Mouse (Mus musculus) thymus, adult 18-20 months (tissue): ENCODE measurements around the gene Med25.
"Not testable (repeated sequence)": the region's sequence is repeated elsewhere in the genome, so short reads cannot be mapped to it uniquely, and the experiment has no call there.

Source experiments
- DNase-seq, 2 experiments: peaks; one replicate each; pipeline ENCODE4 v3.0.0; 2022; ENCODE audit warnings: mixed read lengths in 2 of 2

The Med25 gene

DNA sequence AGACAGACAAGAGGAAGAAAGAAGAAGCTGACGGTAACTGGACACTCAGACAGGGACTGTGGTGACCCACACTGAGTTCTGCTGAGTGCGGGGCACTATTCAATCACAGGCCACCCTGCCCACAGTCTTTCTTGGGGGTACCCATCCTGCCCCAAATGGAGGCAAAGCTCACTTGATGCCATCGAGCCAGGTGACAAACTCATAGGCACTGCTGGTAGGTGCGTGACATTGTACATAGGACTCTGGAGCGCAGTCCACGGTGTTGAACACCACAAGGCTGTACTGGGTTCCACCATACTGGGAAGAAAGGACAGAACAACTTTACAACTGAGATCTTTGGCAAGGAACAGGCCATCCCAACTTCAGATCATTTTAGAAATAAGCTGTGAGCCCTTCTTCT, 901 bp downstream of the Med25 start:
- DNase-seq = no peak

DNA sequence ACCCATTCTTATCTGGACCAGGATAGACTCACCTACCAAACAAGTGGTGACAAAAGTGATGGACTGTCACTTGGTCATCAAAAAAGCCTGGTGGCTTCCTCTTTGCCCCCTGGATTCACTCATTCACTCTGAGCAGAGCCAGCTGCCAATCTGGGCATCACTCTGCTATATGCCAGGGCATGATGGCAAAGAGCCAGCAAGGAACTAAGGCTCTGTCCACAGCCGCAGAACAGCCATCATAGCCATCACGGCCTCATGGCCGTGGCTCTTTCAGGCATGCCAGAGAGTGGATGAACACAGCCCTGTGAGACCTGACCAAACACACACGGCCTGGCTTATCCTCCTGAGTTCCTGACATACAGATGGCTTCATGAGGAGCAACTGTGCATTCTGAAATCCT, 1.8 kb downstream of the Med25 start:
- DNase-seq = no peak

DNA sequence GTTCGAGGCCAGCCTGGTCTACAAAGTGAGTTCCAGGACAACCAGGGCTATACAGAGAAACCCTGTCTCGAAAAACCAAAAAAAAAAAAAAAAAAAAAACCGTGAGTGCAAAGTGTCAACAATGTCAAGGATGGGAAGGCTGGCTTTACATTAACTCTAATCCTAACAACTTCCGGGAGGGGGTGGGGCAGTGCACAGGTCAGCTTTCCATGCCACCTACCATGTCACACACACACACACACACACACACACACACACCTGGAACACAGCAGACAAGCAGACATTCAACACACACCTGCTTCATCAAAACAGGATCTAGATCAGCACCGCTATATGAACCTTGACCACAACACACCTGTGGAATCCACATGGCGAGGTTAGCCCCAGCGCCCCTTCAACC, 2.3 kb downstream of the Med25 start:
- DNase-seq = no peak

DNA sequence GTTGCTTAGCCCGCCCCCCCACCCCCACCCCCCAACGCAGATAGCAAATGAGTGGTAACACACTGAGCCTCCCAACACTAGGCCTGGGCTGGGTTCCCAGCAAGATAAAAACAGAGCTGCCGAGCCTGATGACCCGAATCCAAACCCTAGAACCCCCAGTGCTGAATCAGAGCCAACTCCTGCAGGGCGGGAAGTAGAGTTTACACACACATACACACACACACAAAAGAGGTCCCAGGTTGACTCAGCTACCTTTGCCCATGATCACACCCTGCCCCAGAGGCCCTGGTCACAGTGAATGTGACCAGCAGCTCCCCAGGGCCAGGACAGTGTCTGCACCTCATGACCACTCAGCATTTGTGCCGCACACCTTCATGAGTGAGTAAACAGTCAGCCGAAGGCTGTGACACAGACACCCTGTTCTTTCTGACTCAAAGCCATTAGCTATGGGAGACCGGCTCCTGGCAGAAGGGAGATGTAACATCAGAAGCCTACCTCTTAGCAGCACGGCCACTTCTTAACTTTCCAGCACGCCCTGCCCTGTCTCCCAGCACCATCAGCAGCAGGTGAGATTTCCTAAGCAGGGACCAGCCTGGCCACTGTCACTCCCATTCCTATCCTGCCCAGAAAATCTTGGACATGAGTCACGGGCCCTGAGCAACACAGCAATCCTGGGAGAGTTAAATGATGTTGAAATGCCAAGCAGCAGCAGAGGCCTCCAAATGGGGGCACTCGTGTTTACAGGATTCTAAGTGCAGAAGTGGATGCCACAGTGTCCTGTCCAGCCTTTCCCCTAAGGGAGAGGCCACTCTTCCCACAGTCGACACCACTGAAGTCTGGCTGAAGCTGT, 4.0 kb downstream of the Med25 start:
- DNase-seq = no peak

DNA sequence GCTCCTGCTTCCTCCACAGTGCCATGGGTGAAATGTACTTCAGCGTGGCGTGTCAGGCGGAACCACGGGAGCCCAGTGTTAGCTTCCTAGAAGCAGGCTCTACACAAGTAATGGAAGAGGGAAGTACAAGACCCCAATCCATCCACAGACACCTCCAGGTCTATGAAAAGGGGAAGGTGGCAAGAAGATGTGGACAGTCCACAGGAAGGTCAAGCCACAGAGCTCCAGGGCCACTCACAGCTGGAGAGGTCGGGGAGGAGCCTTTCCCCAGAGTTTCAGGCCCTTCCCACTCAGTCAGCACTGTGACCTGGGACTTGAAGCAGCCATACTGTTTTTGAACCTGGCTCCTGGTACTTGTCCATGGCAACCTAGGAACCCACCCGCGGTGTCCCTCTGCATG, 5.5 kb downstream of the Med25 start:
- DNase-seq = no peak

DNA sequence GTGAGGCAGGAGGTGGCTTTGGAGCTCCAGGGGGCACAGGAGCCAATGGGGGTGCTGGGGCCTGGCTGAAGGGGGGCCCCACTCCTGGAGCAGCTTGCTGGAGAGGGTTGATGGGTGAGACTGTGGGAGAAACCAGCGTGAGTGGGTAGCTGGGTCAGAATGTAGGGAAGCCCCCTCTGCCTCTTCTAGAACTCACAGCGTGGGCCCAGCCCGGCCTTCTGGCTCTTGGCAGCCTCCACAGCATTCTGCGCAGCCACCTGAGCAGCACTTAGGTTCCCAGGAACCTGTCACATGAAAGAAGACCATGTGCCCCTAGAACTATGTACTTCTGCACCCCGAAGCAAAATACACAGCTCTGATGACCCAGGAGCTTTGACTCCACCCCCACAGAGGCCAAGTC, 7.9 kb downstream of the Med25 start:
- DNase-seq = no peak

DNA sequence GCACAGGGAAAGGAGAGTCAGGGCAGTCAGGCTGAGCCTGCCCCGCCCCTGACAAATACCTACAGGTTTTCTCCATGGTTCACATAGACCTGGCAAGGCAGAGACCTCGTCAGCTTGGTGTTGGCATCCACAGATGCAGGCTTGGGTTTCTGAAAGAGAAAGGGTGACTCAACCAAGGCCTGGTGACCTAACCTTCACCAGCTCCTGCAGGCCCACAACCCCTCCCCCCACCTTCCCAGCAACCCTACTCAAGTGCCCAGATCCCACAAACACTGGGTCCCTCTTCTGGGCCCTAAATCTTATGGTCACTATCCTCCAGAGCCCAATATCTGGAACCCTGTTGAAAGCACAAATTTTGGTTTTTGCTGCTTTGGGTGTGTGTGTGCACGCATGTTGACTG, 9.5 kb downstream of the Med25 start:
- DNase-seq = no peak

DNA sequence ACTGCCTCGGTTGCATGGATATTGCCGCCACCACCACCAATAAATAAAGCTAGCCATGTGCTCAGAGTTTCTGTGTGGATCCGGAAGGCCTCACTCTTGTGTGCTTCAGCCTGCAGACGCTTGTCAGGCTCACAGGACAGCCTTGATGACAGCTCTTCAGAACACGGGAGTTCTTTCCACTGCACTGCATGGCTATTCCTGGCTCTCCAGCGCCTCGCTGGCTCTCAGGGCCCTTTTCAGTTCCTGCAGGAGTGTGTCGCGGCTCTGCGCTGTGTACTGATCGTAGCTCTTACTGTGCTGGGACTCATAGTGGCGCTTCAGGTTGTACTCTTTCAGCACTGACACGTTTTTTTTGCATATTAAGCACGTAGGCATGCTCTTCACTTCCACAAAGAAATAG, 14.7 kb downstream of the Med25 start:
- DNase-seq = no peak

DNA sequence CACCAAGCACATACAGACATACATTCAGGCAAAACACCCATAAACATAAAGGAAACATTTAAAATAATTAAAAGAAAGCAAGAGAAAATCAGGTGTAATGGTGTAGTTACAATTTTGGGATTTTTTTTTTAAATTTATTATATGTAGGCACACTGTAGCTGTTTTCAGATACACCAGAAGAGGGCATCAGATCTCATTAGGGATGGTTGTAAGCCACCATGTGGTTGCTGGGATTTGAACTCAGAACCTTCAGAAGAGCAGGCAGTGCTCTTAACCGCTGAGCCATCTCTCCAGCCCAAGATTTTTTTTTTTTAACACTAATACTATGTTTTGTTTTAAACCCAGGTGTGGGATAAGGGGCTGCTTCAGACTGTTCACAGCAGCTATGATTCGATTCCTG, 20.7 kb downstream of the Med25 start:
- DNase-seq = not testable (repeated sequence)

DNA sequence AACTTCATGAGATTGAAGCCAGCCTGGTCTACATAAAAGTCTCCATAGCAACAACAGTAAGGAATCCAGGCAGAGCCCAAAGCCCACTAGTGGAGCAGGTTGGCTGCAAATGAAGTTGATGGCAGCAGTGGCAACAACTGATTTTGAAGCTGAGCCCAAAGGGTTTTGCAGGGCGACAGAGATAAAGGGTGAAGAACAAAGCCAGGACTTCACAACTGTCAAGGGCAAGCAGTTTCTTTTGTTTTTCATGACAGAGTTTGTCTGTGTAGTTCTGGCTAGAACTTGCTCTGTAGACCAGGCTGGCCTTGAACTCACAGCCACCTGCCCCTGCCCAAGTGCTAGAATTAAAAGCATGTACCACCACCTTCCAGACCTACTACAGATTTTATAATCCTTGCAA, 21.3 kb downstream of the Med25 start:
- DNase-seq = no peak

DNA sequence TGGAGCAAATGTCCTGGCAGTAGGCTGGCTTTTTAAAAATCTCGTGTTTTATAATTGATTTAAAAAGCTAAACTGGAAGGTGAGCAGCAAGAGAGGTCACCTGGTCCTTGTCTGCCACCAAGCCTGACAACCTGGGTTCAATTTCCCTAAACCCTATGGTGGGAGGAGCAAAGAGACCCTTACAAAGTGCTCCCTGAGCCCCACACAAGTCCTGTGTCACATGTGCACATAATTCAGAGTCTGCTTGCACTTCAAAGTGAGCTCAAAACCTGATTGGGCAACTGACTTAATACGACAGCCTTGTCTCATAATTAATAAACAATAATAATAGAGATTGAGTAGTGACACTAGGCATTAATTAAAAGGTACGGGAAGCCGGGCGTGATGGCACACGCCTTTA, 21.9 kb downstream of the Med25 start:
- no peak for DNase-seq

DNA sequence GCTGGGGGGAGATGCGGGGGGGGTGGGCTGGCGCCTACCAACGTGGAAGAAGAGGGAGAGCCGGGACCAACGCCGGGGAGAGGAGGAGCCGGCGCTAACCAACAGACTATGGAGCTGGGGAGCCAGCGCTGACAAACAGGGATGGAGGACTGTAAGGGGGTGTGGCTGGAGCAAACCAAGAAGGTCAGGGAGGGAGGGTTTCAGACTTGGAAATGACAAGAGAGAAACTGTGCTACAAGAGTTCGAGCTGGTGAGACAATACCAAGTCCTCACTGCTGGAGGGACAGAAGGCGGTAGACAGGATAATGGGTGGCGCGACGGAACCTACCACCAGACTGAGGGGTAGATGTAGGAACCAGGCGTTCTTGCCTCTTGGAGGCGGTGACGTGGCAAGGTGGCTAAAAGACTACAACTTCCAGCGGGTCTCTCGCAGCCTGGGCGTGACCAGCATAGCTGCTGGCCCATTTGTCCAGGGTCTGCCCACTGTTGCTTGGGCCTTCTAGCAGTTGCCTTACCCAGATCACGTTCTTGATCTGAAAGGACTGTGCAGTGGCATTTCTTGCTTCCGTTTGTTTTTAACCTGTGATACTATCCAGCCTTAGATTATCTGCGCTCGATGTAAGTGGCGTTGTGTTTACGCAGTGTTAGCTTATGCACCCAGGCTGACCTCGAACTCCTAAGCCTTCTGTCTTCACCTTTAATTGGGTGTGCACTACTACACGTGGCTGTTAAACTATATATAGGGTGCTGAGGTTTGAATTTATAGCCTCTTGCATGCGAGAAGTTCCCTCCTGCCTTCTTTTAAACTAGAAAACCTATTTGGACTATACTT, 22.6 kb downstream of the Med25 start, which contains the start of gene Ptov1:
TSS of gene Ptov1 (minus strand) at position 92 of the 832 bp plus-strand sequence.
- peak; percentile 82 to 89 for DNase-seq

DNA sequence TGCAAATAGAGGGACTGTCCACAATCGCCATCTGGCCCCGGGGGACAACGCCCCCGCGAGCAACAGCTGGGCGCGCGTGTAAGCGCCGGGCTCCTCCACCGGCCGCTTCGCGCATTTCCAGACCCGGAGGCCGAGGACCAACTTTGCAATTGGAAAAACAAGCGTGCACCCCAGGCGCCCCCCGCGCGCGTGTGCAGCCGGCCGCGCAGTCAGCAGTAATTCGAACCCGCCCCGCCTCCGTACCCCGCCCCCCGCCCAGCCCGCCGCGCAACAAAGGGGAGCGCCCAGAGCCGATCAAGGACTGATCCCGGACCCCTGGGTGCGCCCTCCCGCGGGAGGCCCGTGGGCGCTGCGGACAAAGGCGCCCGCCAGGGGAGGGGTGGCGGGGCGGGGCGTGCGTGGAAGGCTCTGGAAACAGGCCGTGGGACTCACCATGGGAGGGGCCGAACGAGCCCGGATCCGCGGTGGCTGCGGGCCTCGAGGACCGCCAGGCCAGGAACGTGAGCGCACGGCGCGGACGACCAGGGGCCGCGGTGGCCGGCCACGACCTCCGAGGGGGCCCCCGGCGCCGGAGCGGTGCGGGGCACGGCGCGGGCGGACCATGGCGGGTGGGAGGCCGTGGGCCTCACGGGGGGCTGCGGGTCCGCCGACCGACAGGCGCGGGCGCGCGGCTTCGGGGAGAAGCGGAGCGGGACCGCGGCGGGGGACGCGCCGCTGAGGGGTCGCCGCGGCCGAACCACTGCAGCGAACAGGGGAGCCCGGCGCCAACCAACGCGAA, 23.4 kb downstream of the Med25 start:
- DNase-seq = peak; percentile 51 to 52

DNA sequence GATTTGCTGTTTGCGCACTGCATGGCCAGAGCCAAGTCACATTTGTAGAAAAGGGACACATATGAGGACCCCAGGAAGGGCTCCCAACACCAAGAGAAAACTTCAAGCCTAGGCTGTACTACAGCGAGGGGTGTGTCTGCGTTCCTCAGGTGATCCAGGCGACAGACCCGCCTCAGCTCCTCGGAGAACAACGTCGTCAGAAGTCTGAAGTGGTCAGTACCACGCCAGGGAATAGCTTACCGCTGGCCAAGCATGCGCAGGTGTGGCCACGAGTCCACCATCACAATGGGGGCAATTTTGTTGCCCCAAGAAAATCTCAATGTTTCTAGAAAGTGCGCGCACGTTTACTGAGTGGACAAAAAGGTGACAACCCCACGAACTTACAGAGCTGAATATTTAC, 24.0 kb downstream of the Med25 start:
- no peak for DNase-seq

DNA sequence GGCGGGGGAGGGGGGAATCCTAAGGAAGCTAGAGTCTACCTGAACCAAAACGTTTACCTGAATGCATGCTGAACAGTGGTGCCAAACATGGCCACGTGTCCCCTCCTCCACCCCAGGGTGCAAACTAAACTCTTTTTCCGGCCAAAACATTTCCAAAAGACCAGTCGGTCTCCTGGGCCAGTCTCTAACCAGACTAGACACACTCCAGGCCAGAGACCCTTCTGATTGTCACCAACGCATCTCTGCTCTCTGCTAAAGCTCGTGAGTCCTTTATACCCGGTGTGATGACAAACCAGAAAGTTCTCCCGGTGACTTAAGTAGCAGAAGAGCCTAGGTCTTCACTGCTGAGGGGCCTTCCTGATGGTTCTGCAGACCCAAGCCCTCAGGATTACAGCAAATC, 24.7 kb downstream of the Med25 start:
- no peak for DNase-seq

DNA sequence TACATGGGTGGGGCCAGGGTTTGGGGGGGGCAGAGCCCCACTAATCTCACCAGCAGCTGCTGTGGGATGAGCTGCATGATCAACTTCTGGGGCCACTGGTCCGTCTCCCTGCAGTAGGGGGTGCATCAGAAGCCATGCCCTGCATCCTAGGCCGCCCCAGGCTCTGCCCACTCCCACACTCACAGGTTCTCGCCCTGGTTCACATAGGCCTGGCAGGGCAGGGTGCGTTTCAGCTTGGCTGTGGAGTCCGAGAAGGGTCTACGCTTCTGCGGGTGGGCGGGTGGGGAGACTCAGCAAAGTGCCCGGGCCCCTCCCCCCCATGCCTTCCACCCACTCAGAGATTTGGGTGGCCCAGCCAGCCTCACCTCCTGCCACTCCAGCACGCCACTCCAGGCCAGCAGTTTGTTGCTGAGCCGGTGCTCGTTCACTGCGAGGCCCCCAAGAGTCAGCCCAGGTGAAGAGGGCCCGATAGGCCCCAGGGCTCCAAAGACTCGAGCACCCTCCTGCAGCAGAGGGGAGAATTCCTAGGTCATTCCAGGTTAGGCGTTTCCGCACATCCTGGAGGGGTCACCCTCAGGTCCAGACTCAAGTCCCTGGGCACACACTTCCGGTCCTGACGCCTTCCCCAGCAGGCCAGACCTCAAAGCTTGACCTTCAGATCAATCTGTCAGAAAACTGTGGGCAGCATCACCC, 25.4 kb downstream of the Med25 start:
- DNase-seq = no peak

DNA sequence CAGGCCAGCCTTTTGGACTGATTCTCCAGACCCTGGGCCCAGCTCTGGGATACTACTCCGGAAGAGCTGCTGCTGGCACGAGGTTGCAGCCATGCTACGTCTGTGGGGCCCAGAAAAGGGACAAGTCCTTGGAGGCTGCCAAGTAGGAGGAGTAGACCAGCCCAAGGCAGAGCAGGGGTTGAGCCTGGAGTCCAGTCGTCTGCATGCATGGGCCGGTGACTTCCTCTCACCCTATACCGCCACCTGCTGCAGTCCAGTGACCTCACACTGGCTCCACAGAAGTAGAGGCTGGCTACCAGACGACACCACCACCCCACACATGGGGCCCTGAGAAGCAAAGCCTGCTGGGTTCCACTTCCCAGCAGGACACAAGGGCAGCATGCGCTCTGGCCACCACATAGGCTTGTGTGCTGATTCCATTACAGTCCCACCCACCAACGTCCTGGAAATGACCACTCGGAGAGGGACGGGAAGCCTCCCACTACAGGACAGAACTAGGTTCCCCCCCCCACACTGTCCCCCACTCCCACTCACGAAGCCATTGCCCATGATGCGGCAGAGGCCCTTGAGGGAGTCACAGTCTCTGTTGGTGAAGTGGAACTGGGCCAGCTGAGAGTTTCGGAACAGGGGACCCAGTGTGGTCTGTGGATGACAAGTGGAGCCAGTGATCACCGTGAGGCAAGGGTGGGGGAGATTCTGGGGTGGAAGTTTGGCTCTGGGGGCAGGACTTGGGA, 26.1 kb downstream of the Med25 start:
- no peak for DNase-seq

DNA sequence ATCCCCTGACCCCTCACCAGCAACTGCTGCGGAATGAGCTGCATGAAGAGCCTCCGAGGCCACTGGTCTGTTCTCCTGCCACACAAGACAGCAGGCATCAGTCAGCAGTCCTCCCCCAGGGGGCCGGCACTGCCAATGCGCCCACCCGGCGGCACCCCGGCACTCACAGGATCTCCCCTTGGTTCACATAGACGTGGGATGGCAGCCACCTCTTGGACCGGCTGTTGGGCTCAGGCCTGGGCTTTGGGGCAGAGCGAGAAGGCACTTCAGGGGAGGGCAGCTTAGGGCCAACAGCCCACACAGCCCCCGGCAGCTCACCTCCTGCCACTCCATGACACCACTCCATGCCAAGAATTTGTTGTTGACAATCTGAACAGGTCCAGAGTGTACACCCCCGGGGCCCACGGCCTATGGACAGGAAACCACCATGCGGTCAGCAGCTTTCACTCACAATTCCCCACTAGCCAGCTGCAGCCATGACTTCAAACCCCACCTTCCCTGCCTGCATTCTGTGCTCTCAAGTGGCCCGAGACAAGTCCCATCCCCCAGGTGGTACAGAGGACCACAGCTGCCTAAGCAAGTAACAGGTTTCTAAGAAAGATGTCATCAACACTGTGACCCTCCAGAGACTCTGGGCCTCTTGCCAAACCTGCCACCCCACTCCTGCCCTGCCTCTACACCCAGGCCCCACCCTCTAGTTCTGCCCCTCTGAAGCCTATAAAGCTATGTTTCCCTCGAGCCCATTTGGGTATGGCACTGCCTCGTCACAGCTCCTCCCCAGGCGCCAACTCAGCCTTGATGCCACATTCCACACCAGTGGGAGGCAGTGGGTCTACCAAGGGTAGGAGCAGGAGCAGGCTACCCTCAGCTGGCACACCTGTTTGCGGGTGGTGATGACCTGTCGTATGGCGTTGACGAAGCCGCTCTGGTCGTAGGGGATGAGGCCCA, 27.6 kb downstream of the Med25 start:
- no peak for DNase-seq

DNA sequence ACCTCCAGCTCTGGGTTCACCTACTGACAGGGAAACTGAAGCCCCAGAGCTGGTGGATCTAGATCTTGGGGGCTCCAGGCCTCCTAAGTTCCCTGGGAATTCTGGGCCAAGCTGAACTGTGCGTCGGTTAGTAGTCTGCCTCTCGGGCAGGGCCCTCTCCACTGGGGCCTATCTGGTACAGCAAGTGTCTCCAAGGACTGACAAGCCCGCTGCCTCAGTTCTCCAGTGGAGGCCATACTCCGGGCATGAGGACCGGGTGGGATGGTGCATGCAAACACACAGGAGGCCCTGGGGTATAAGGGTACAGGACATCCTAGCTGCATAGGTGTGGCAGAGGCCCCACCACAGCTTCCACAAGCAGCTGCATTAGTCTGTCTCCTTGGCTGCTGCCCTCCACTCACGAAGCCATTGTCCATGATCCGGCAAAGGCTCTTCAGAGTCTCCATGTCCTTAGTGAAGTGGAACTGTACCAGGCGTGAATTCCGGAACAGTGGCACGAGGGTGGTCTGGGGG, 28.5 kb downstream of the Med25 start:
- no peak for DNase-seq

DNA sequence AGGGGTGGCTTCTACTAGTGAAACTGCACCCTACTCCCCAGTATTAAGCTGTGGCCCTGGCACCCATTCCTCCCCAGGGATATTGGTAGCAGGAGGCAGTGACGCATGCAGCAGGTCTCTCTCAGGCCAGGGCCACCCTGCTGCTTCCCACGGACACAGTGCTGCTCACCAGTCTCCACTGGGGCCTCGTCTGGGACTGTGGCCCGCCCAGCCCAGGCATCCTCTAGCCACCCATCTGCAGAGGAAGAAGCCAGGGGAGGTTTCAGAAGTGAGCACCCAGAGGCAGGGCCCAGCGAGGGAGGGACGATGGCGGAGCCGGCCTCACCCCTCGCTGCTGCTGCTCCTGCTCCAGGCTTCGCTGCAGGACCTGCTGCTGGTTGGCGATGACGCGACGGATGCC, 29.3 kb downstream of the Med25 start:
- no peak for DNase-seq

DNA sequence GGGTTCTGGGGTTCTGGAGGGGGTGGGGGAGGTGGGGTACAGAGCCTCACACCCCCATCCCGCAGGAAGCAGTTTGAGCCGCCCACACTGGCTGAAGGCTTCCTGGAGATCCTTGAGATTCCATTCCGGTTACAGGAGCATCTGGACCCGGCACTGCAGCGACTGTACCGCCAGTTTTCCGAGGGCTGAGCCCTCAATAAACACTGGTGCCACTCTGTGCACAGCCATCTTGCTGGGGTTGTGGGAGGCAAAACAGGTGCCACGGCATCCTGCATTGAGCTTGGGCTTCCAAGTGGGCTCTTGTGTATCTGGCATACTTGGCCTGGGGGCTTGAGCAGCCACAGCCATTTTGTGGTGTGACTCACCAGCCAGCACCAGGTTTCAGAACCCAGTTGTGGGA, 30.1 kb downstream of the Med25 start:
- no peak for DNase-seq
